Mouse (Mus musculus) left cerebral cortex, postnatal 25 days (tissue): Measurements from ENCODE around the gene Rbfox1. TPM values are rescaled to one million over a fixed set of nuclear protein-coding genes. Genes with fewer than 3 reads are reported as not detected.

Source experiments
- DNase-seq, 2 experiments: peaks; one replicate each; pipeline ENCODE4 v3.0.0; 2022; ENCODE audit warnings: low spot score in 2 of 2, mixed read lengths in 1 of 2
- intact Hi-C: fragments of 180-260 bp; cut with DNase I; formaldehyde crosslinking; loops from one replicate; pipeline ENCODE4 v1.15.1; 2025
- total RNA-seq, 2 experiments: library from RNA; stranded (reverse); gene quantifications; 2 replicates each; pipeline ENCODE4 v1.2.3; 2021

Rbfox1 gene
- total RNA-seq, 2 experiments from 2014 or later, result 322 to 343 TPM

GRCm38 (mm10) chr16:7292985-7293805 lies 1408.0 kb downstream of the Rbfox1 start:
- no peak for DNase-seq
- intact Hi-C loops, result no loop called here

GRCm38 (mm10) chr16:7302416-7302815 lies 1417.3 kb downstream of the Rbfox1 start:
- intact Hi-C loops, result no loop called here
- no peak for DNase-seq

DNA sequence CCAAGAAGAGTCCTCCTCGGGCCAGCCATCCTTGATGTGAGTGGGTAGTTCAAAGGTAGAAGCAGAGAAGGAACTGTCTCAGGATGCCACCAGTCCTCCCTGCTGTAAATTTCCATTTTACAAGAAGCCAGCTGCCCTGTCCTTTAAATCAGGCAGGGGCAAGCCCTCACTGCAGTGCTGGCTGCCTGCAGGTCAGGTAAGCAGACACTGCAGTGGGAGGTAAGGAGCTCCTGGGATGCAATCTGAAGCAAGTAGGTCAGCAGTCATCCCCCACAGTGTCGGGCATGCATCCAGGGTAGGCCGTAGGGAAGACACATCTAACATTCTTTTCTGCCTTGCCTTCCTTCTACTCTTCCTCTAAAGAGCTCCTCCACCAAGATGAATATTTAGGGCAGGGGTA lies 1444.0 kb downstream of the Rbfox1 start:
- intact Hi-C loops, result no loop called here
- DNase-seq, result peak in 1 of 2 experiments; percentile 31

DNA sequence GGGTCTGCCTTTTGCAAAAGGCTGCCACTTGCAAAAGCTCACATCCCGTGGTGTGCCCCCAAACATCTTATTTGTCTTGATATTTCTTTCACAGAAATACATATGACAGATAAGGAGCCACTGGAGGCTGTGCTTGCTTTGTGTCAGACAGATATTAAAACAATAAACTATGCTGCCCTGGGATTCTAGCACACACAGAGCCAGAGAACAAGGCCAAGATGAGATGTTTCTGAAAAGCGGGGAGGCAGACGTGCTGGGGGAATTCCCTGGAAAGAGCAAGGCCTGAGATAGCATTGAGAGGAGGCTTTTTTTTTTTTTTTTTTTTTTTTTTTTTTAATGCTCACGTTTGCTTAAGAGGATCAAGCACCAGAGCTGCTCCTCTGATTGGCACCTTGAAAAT lies 1456.0 kb downstream of the Rbfox1 start:
- DNase-seq, result no peak
- intact Hi-C loops, result no loop called here

DNA sequence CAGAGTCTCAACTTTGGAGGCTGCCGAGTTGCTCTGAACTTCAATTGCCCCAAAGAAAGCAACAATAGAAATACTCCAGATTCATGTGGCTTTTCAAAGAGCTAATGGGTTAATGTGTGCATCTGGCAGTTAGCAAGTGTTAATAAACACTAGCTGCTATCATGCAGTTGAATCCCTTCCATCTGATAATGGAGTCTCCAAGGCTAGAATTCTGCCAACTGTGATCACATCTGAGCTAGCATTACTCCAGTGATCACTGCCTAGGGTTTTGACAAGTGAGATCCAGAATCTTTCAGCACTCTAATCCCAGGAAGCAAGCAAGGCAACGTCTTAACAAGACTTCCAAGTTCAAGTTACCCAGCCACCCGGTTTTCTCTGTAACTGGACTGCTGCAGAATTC lies 1460.1 kb downstream of the Rbfox1 start:
- no peak for DNase-seq
- intact Hi-C loops, result no loop called here

DNA sequence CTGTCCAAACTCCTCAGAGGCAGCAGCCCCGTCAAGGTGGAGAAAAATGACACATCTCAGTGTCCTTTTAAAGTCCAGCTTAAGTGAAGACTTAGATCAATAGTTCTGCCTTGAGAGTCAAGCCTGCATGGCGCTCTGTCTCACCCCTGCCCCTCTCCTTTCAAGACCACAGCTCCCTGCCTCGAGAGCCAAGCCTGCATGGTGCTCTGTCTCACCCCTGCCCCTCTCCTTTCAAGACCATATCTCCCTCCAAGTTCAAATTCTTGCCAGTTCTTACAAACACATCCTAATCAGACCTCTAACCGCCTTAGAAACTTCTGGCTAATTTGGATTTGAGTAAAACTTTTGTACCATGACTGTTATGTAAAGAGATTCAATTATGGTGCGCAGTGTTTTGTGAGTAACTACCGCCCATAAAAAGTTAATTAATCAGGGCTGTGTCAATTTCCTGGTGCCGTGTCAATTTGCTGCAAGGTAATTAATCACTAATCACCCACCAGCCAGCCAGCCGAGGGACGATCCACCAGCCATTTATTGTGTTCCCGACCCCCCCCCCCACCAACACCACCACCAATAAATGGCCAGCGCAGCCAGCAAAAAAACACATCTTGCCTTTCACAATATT lies 1461.0 kb downstream of the Rbfox1 start:
- no peak for DNase-seq
- intact Hi-C loops, result no loop called here

DNA sequence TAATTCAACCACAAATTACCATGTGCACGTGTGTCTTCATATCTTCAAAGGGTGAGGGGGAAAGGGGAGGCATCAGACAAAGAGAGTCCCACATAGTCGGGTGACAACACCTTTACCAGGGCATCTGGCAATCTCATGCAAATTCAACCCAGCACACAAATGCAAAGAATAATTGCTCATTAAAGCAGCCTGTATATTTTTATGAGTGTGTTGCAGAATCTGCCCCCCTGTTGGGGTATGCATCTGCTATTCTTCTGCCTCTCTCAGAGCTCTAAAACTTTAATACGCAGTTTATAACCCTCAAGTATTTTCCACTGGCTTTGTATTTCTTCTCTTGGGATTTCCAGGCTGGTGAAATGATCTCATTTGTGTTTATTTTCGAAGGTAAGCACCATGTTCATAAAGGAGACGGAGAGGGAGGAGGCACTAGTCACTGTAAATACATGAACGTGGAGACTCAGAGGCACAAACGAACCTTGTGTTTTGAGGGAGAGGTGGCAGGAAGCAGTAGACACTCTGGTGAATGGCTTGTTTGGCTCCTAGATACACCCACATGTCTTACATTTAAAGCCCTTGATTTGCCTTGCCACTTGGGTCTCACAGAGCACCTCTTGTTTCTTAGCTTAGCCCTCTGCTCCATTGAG lies 1462.5 kb downstream of the Rbfox1 start:
- intact Hi-C loops, result no loop called here
- no peak for DNase-seq

GRCm38 (mm10) chr16:7352808-7353207 lies 1467.7 kb downstream of the Rbfox1 start:
- intact Hi-C loops, result no loop called here
- DNase-seq, result no peak

DNA sequence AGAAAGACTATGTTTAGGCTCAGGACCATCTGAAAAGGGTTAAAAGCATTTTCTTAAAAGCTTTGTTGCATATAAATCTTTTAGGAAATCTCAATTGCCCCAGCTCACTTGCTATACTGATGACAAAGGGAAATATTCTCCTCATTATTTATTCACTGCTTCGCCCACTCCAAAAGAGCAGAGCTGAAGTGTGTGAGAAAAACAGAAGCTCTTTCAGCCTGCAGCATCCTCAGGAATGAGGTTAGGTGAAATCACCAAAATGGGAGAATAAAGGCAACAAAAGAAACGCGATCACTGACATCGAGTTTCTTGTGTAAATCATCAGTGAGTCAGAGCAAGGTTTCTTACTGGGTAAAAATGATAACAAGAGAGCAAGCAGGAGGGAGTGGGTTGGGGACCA lies 1469.0 kb downstream of the Rbfox1 start:
- DNase-seq, result no peak
- intact Hi-C loops, result no loop called here

- intact Hi-C loops, result no loop called here
- no peak for DNase-seq
Observed at GRCm38 (mm10) chr16:7359043-7359442, 1473.9 kb downstream of the Rbfox1 start.

- peak in 1 of 2 experiments; percentile 62 for DNase-seq
Observed at GRCm38 (mm10) chr16:7360706-7361105, 1475.6 kb downstream of the Rbfox1 start.

DNA sequence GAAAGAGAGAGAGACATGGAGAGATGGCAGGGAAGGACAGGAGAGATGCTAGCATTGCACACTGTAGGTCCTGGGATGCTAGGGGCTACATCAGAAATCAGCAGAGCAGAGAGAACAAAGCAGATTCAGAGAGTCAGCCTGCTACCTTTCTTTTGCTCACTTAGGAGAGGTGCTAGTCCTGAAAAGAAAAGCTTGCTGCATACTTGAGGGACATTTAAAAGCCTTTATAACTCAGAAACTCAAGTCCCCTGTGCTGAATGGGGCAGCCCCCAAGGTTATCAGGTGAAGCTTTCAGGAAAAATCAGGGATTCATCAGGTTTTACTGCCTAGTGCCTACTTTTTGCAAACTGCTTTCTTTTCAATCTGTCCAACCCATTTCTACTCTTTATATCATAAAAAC lies 1480.7 kb downstream of the Rbfox1 start:
- DNase-seq, result no peak
- intact Hi-C loops, result no loop called here

More at GRCm38 (mm10) chr16:7360706-7361105, 1475.6 kb downstream of the Rbfox1 start:
- intact Hi-C loops, result no loop called here

GRCm38 (mm10) chr16:7374146-7374545 lies 1489.0 kb downstream of the Rbfox1 start:
- DNase-seq, result no peak
- intact Hi-C loops, result no loop called here

DNA sequence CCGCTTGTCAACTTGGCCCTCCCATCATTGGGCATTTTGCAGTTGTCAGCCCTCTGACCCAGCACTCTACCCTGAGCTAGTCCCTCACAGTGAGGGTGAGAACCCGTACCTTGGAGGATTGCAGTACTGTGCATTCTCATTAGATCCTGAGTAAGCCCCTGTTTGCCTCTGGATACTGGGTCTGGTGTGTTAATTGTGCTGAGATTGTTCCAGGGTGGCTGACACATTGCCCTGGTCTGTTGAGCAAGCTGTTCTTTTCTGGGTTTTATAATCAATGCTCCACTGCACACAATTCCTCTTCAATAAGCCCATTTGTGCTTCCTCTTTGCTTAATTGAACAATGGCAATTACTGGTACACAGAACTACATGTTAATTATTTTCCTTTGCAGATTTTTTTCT lies 1489.5 kb downstream of the Rbfox1 start:
- intact Hi-C loops, result no loop called here
- DNase-seq, result no peak

GRCm38 (mm10) chr16:7396101-7396500 lies 1510.9 kb downstream of the Rbfox1 start:
- peak in 1 of 2 experiments; percentile 72 for DNase-seq
- intact Hi-C loops, result no loop called here

DNA sequence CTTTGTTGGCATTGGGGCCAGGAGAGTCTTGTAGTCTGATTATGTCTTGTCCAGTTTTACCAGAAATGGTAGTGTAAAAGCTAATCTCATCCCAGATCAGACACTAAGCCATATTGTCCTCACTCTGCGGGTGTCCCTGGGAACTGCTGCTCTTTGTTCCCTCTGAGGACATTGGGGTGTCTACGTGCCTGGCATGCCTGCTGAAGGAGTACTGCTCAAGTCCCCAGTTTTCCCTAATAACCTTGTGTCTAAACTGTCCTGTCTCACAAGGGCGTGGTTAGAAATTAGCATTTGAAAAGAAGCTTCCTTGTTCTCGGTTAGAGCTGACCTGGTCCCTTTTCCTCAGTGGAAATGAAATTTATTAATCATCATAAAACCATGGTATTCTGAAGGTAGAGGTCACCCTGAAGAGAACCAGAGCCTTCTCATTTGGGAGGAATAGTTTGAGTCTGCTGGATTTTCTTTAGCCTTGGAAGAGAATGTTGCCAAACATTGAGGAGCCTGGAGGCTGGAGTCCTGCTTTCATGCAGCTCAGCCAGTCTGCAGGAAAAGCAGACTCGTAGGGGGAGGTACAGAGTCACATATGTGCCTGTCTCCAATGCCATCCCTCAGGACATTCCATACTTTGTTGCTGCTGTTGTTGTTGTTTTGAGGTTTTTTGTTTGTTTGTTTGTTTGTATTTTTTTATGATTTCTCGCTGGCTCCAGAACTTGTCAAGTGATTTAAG lies 1519.8 kb downstream of the Rbfox1 start:
- intact Hi-C loops, result no loop called here
- DNase-seq, result no peak

DNA sequence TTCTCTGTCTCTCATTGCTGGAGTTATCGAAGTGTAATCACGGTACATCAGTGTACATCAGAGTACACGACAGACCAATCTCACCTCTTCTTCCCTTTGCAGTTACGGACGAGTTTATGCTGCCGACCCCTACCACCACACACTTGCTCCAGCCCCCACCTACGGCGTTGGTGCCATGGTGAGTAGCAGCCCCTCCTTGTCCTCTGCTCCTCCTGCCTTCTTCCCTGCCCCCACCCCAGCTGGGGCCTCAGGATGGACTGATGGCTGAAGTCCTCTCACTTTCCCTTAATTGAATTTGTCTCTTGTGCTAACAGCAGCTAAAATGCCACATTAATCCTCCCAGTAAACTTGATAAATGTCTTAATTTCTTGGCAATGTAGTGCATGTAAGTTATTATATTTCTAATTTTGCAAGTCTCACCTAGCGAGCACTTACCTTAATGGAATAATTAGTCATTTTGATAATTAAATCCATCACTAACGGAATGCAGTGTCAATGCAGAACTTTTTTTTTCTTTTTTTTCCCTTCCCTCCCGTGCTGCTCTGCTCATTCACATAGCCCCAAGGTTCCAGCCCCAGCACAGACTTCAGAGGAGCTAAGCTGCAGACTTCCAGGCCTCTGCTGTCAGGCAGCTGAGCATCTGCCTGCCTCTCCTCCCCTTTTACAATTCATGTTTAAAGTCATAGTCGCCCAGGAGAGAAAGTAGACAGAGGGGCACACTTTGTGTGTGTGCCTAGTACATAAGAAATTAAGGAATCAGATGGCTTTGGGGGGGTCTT lies 1522.9 kb downstream of the Rbfox1 start:
- intact Hi-C loops, result no loop called here
- no peak for DNase-seq

- intact Hi-C loops, result no loop called here
Observed at GRCm38 (mm10) chr16:7419655-7420281, 1534.6 kb downstream of the Rbfox1 start.

More at GRCm38 (mm10) chr16:7419655-7420281, 1534.6 kb downstream of the Rbfox1 start:
- peak in 1 of 2 experiments; percentile 91 for DNase-seq
